Mouse (Mus musculus): ENCODE results near the gene Rps6ka6. TPM values are rescaled to one million over a fixed set of nuclear protein-coding genes. Genes with fewer than 3 reads are reported as not detected.

Rps6ka6 gene
- polyA plus RNA-seq, 1 experiment from 2014 or later = 18.2 TPM

- no peaks in the 10 kb centered on the region for H3K4me1 ChIP-seq
- no peak overlapping the region for H3K9ac ChIP-seq
- no peaks in the 10 kb centered on the region for H3K36me3 ChIP-seq
- H3K27me3 ChIP-seq (replicated peaks) = no peaks in the 10 kb centered on the region
- no peak for ATAC-seq (ENCODE audit: insufficient read depth, low FRiP score, low read depth)
- H3K4me2 ChIP-seq = no peak overlapping the region
- no peak overlapping the region for H3K4me3 ChIP-seq (replicated peaks)
- H3K9me3 ChIP-seq = no peaks in the 10 kb centered on the region
- no peak overlapping the region for H3K27ac ChIP-seq
- 25% methylated on average over 1 of the region's 1 CpGs for WGBS
Measured at GRCm38 (mm10) chrX:111374177-111374576, 163.6 kb downstream of the Rps6ka6 start.

Other genes starting within 250 kb of the Rps6ka6 start
- gene Hdx, start 159.1 kb upstream of the Rps6ka6 start, polyA plus RNA-seq (2015; fragmentation: Nextera tagmentation; extraction: Ambion mirVana) = 0.50 and 0.63 TPM in 2 replicates

All from stomach, embryonic 15.5 days (tissue).